Mouse (Mus musculus) bone marrow, adult 2 months (tissue): ENCODE results near the gene Erich4.

ENCODE experiments used
- CTCF ChIP-seq: fragments of 200-500 bp; IDR thresholded peaks from 2 replicates; pipeline ENCODE4 v1.5.1; 2011; ENCODE audit warnings: low read length, control low read depth; ENCODE audit not compliant: control insufficient read depth, insufficient read depth
- POLR2A ChIP-seq: fragments of 200-500 bp; IDR thresholded peaks from 2 replicates; pipeline ENCODE4 v1.6.1; 2011; ENCODE audit warnings: low read depth, mild to moderate bottlenecking, control low read depth, low read length, borderline replicate concordance; ENCODE audit not compliant: control insufficient read depth

DNA sequence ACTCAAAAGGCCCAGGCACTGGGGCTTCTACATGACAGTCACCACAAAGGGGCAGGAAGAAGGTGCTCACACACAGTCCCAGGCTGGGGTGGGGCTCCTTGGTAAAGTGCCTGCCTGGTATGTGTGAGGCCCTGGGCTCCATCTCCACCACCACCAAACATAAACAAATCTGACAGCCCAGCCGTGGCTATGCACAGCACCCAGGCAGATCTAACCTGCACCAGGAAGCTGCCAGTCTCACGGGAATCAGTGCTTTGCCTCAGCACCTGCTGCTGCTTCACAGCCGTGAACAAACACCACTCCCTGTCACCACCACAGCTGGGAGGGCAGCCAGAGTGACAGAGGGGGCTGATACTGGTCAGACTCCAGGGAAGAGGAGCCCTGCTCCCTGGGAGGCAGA is 20.7 kb upstream of the Erich4 start:
- TF ChIP-seq POLR2A (peak; percentile 32; the same call in 1 of the 2 replicates), CTCF (no peak)
